In the genomic region with DNA sequence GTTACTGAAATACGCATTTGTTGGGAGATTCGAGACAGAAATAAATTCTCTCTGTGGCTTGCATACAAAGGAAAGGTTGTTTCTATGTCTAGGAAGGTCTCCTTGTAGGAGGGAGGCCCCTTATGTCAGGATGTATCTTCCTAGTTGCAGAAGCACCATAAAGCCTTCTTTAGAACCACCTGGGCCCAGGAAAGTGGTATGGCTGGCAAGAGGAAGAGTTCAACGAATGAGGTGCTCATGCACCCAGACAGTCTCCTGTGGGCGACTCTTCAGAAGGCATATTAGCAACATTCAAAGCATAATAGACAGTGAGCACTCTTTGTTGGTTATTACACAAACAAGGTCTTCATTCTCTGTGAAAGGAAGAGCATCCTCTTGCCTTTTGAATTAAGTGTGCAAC, we compare ENCODE assay signal across 11 mouse cellular contexts. TPM values are rescaled to one million over a fixed set of nuclear protein-coding genes. Genes with fewer than 3 reads are reported as not detected.
DNase-seq lines count a peak whose midpoint lies in the region; ATAC-seq and TF ChIP-seq lines count a peak whose summit lies in the region.
"Had no signal": no experiment of that assay in that cellular context is flagged by ENCODE, and none has a peak within 500 bp of the region (broad histone marks: within the 10 kb centered on the region; RNA-seq: fewer than 3 reads in every experiment).

No protein-coding gene starts in this region.

- no peak overlapping the region for H3K9ac ChIP-seq in forebrain, embryonic 11.5 days (ENCODE audit: low read length)
- H3K9ac ChIP-seq in neural tube, embryonic 11.5 days (ENCODE audit: low read length) = no peak overlapping the region
- no peak overlapping the region for H3K9ac ChIP-seq in hindbrain, embryonic 15.5 days
- H3K9ac ChIP-seq: lung, embryonic 15.5 days had no signal

- no peak overlapping the region for H3K4me3 ChIP-seq in forebrain, embryonic 11.5 days (ENCODE audit: low read depth, low read length)
- no peak overlapping the region; the same call in 1 of the 2 replicates for H3K4me3 ChIP-seq in forebrain, embryonic 10.5 days
- 0 out of 2 replicates have a peak overlapping the region, but pooled peaks have one; percentile 41 for H3K4me3 ChIP-seq in neural tube, embryonic 11.5 days (ENCODE audit: low read depth, low read length)
- peak overlapping the region; percentile 44 for H3K4me3 ChIP-seq in hindbrain, embryonic 15.5 days
- no peak overlapping the region for H3K4me3 ChIP-seq in olfactory bulb, adult 2 months (ENCODE audit: insufficient read depth, low read depth, low read length)

- peaks cover 5% of the 10 kb centered on the region; the same call in 1 of the 2 replicates for H3K4me1 ChIP-seq in forebrain, embryonic 11.5 days (replicated peaks; ENCODE audit: control insufficient read depth, insufficient read depth, low read length)
- peaks cover 14% of the 10 kb centered on the region for H3K4me1 ChIP-seq in forebrain, embryonic 10.5 days
- no peaks in the 10 kb centered on the region for H3K4me1 ChIP-seq in neural tube, embryonic 11.5 days (ENCODE audit: control insufficient read depth, insufficient read depth, low read length)
- peaks cover 26% of the 10 kb centered on the region for H3K4me1 ChIP-seq in hindbrain, embryonic 15.5 days (replicated peaks)
- H3K4me1 ChIP-seq in olfactory bulb, adult 2 months (ENCODE audit: control insufficient read depth, insufficient read depth, low read length) = peaks cover 11% of the 10 kb centered on the region
- H3K4me1 ChIP-seq: lung, embryonic 15.5 days had no signal

- no peak for TF ChIP-seq POLR2A in olfactory bulb, adult 2 months (IDR thresholded peaks at IDR 0.05; ENCODE audit: insufficient read depth, low read depth, low read length)

- H3K27me3 ChIP-seq in forebrain, embryonic 11.5 days (ENCODE audit: control insufficient read depth, insufficient read depth, low read length) = peaks cover 6% of the 10 kb centered on the region; the same call in 1 of the 2 replicates
- H3K27me3 ChIP-seq in forebrain, embryonic 10.5 days (ENCODE audit: poor library complexity, severe bottlenecking) = peaks cover 37% of the 10 kb centered on the region
- H3K27me3 ChIP-seq in neural tube, embryonic 11.5 days (ENCODE audit: control insufficient read depth, insufficient read depth, low read length) = no peaks in the 10 kb centered on the region
- H3K27me3 ChIP-seq in hindbrain, embryonic 15.5 days = no peaks in the 10 kb centered on the region

- DNase-seq in forebrain, embryonic 11.5 days (ENCODE audit: low spot score) = no peak
- no peak for DNase-seq in forebrain, embryonic 10.5 days (ENCODE audit: extremely low spot score, low spot score)
- DNase-seq in neural tube, embryonic 11.5 days (ENCODE audit: low spot score) = no peak
- no peak for DNase-seq in neural tube, embryonic 10.5 days (ENCODE audit: extremely low spot score, low spot score)
- no peak for DNase-seq in adipocyte (ENCODE audit: low spot score)
- no peak for DNase-seq in kidney, adult 11 months
- DNase-seq: gastrocnemius, adult 2 months had no signal

- H3K27ac ChIP-seq in forebrain, embryonic 11.5 days (ENCODE audit: low read depth, low read length) = no peak overlapping the region
- H3K27ac ChIP-seq in forebrain, embryonic 10.5 days = no peak overlapping the region
- no peak overlapping the region for H3K27ac ChIP-seq in neural tube, embryonic 11.5 days (ENCODE audit: low read depth, low read length)
- H3K27ac ChIP-seq in hindbrain, embryonic 15.5 days (replicated peaks) = peak overlapping the region; percentile 90
- peak overlapping the region; percentile 49 for H3K27ac ChIP-seq in olfactory bulb, adult 2 months (ENCODE audit: insufficient read depth, low read depth, low read length)
- H3K27ac ChIP-seq: gastrocnemius, adult 2 months; lung, embryonic 15.5 days had no signal

- H3K9me3 ChIP-seq in forebrain, embryonic 11.5 days (ENCODE audit: control insufficient read depth, low read length) = no peaks in the 10 kb centered on the region
- H3K9me3 ChIP-seq in forebrain, embryonic 10.5 days = no peaks in the 10 kb centered on the region
- no peaks in the 10 kb centered on the region for H3K9me3 ChIP-seq in neural tube, embryonic 11.5 days (ENCODE audit: control insufficient read depth, low read length)
- no peaks in the 10 kb centered on the region for H3K9me3 ChIP-seq in hindbrain, embryonic 15.5 days
- H3K9me3 ChIP-seq: lung, embryonic 15.5 days had no signal

- ATAC-seq in forebrain, embryonic 11.5 days (replicated peaks; ENCODE audit: low FRiP score) = no peak
- ATAC-seq in neural tube, embryonic 11.5 days (ENCODE audit: insufficient read depth, low FRiP score, low TSS enrichment) = no peak
- ATAC-seq in hindbrain, embryonic 15.5 days (ENCODE audit: low FRiP score, low read depth) = no peak

- WGBS in forebrain, embryonic 11.5 days = 44% methylated on average over 4 of the region's 4 CpGs
- WGBS in forebrain, embryonic 10.5 days = 35% methylated on average over 4 of the region's 4 CpGs
- 29% methylated on average over 4 of the region's 4 CpGs for WGBS in neural tube, embryonic 11.5 days
- WGBS in hindbrain, embryonic 15.5 days = 32% methylated on average over 4 of the region's 4 CpGs
- 30% methylated on average over 4 of the region's 4 CpGs for WGBS in olfactory bulb, adult 2 months

- no peak for TF ChIP-seq CTCF in olfactory bulb, adult 2 months (IDR thresholded peaks at IDR 0.05; ENCODE audit: insufficient read depth, low read depth, low read length)

- H3K36me3 ChIP-seq in forebrain, embryonic 11.5 days (ENCODE audit: control insufficient read depth, insufficient read depth, low read length) = no peaks in the 10 kb centered on the region
- no peaks in the 10 kb centered on the region for H3K36me3 ChIP-seq in forebrain, embryonic 10.5 days (replicated peaks)
- H3K36me3 ChIP-seq in neural tube, embryonic 11.5 days (ENCODE audit: control insufficient read depth, insufficient read depth, low read length) = no peaks in the 10 kb centered on the region
- no peaks in the 10 kb centered on the region for H3K36me3 ChIP-seq in hindbrain, embryonic 15.5 days
- H3K36me3 ChIP-seq: lung, embryonic 15.5 days had no signal

- H3K4me2 ChIP-seq in forebrain, embryonic 11.5 days (ENCODE audit: low read depth, low read length, severe bottlenecking) = peak overlapping the region; percentile 79
- peak overlapping the region; percentile 63; the same call in 1 of the 2 replicates for H3K4me2 ChIP-seq in neural tube, embryonic 11.5 days (ENCODE audit: low read depth)
- H3K4me2 ChIP-seq in hindbrain, embryonic 15.5 days = peak overlapping the region; percentile 77

RNA-seq across cellular contexts. Expression of gene Erich3, which starts 1.0 kb away (rescaled TPM):
- polyA plus RNA-seq in forebrain, embryonic 11.5 days (2014; fragmentation: Nextera tagmentation; extraction: Ambion mirVana) = 0.39 and 0.47 TPM in 2 replicates
- 0.14 and 0.15 TPM in 2 replicates for polyA plus RNA-seq in forebrain, embryonic 10.5 days (2016; fragmentation: Nextera tagmentation; extraction: Ambion mirVana)
- polyA plus RNA-seq in neural tube, embryonic 11.5 days (2014; fragmentation: Nextera tagmentation; extraction: Ambion mirVana) = 0.77 and 0.95 TPM in 2 replicates
- polyA plus RNA-seq in hindbrain, embryonic 15.5 days (2015; fragmentation: Nextera tagmentation; extraction: Ambion mirVana) = 2.2 TPM in 2 replicates
- polyA plus RNA-seq in olfactory bulb, adult 2 months (2012; ENCODE audit: insufficient read depth, insufficient read length, low replicate concordance, missing spikeins) = not detected in 2 replicates
- polyA plus RNA-seq: small intestine, adult 2 months had no signal

Comparison
In these comparisons a context has a peak if more than half of its experiments do, and no peak if none do; other contexts are left out.
1. H3K27ac ChIP-seq: peak in hindbrain, embryonic 15.5 days (single experiment) and olfactory bulb, adult 2 months (single experiment); none in forebrain, embryonic 11.5 days (single experiment), forebrain, embryonic 10.5 days (single experiment) and neural tube, embryonic 11.5 days (single experiment).
2. H3K4me3 ChIP-seq: peak in neural tube, embryonic 11.5 days (single experiment) and hindbrain, embryonic 15.5 days (single experiment); none in forebrain, embryonic 11.5 days (single experiment), forebrain, embryonic 10.5 days (single experiment) and olfactory bulb, adult 2 months (single experiment).
3. Peak in every context shown above with its lines, with median percentiles within 50 percentile points of each other: H3K4me2 ChIP-seq.